Mouse (Mus musculus) CD4-positive, CD25-positive, alpha-beta regulatory T cell, adult 2 months (primary cell): Measurements from ENCODE around the gene Clpb.

Experiments
- DNase-seq: peaks from one replicate; pipeline ENCODE4 v3.0.0-alpha.2; 2012; ENCODE audit warnings: low read depth, low spot score

The Clpb gene

DNA sequence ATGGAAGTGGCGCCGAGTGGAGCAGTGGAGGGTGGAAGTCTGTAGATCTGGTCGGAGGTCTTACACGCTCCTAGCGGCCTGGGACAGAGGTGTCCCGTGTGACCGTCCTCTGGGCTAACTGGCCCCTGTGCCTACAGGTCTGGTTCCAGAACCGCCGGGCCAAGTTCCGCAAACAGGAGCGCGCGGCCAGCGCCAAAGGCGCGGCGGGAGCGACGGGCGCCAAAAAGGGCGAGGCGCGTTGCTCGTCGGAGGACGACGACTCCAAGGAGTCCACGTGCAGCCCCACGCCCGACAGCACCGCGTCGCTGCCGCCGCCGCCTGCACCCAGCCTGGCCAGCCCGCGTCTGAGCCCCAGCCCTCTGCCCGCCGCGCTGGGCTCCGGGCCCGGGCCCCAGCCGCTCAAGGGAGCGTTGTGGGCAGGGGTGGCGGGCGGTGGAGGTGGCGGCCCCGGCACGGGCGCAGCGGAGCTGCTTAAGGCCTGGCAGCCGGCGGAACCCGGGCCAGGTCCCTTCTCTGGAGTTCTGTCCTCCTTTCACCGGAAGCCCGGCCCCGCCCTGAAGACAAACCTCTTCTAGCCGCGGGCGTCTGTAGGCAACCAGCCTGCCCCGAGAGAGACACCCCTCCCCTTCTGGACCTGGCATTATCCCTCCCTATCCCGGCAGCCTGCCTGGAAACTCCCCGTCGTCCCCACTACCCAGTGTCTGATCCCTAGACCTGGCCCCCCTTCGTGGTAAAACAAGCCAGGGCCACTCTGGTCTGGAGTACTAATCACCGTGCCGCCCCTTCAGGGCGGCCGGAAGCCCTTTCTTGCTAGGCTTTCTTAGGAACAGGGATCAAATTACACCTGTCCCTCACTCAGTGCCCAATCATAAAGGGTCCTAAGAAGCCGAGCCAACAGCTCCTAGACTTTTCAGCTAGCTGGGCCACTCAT lies 158.4 kb downstream of the Clpb start:
- DNase-seq = peak; percentile 58

- DNase-seq = peak; percentile 30
These were observed 159.7 kb downstream of the Clpb start for GRCm38 (mm10) chr7:101822836-101823757.

GRCm38 (mm10) chr7:101823758-101824630 lies 160.6 kb downstream of the Clpb start:
- DNase-seq = no peak

DNA sequence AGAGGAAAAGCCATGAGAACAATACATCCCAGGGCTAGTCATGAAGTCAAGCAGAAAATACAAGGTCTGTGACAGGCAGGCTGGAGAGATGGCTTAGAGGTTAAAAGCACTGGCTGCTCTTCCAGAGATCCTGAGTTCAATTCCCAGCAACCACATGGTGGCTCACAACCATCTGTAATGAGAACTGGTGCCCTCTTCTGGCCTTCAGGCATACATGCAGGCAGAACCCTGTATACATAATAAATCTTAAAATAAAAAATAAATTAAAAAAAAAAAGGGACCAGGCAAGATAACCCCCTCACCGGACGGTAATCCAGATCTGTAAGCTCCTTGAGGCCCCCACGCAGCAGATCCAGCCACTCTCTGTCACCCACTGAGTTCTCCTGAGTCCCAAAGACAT lies 166.9 kb downstream of the Clpb start:
- DNase-seq = no peak

- DNase-seq = no peak
These were observed 168.0 kb downstream of the Clpb start for GRCm38 (mm10) chr7:101831437-101831836.

GRCm38 (mm10) chr7:101832372-101832771 lies 168.9 kb downstream of the Clpb start:
- DNase-seq = no peak

DNA sequence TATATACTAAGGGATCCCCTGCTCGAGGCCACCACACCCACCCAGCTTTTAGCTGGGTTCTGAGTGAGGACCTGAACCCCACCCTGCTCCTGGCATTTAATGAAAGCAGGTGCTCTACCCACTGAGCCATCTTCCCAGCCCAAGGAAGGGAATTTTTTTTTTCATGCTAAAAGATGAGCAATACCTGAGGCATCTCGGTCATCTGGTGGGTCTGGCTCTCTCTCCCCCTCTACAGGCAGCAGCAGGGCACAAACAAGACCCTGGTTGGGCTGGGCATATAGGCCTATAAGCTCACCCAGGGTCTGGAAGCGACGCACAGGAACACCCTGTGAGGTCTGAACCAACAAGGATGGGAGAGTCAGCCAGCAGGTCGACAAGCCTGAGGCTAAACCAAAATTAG lies 169.9 kb downstream of the Clpb start:
- no peak for DNase-seq

- DNase-seq = no peak
These were observed 170.6 kb downstream of the Clpb start for GRCm38 (mm10) chr7:101833916-101834584.

GRCm38 (mm10) chr7:101834903-101835302 lies 171.5 kb downstream of the Clpb start:
- DNase-seq = no peak

DNA sequence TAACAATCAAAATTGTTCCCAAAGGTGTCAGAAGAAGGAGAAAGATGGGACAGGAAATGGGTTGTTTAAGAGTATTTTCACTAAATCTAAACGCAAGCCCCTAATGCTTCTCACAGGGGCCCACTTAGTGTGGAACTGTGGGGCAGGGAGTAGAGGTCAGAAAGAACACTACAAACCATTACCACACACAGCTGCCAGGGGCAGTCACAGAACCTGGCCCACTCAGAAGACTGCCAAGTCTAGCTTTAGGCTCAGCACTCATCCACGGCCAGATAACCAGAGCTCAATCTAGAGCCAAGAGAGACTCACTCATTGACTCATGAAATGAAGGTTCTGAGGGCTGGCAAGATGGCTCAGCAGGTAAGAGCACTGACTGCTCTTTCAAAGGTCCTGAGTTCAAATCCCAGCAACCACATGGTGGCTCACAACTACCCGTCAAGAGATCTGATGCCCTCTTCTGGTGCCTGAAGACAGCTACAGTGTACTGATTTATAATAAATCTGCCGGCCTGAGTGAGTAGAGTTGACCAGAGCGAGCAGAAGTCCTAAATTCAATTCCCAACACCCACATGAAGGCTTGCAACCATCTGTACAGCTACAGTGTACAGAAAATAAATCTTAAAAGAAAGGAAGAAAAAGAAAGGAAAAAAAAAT lies 172.2 kb downstream of the Clpb start:
- DNase-seq = peak; percentile 21

- DNase-seq = peak; percentile 72
These were observed 173.1 kb downstream of the Clpb start for GRCm38 (mm10) chr7:101836271-101837153.

DNA sequence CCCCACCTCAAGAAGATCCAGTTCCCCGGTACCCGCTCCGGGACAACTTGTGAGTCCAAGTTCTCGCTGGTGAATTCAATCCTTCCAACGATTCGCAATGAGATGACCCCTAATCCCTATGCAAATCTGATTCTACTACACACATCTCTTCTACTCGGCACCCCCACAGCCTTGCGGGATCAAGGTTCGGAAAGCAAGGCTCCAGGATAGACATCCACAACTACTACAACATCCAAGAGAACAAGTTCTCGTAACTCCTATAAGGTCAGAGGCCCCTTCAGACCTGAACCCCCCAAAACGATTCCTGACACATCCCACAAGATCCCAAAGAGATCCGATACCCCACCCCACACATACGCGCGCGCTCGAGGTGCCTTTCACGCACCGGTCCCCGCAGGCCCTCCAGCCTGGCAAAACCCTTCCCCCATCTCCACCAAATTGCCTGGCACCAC lies 173.7 kb downstream of the Clpb start:
- no peak for DNase-seq

GRCm38 (mm10) chr7:101837606-101838471 lies 174.4 kb downstream of the Clpb start, which contains the start of gene Inppl1:
Inppl1 (minus strand) TSS chr7:101838229.
- peak; percentile 51 for DNase-seq

GRCm38 (mm10) chr7:101844186-101844585 lies 180.8 kb downstream of the Clpb start:
- DNase-seq = no peak
